Mouse (Mus musculus) lung, adult 2 months (tissue): Measurements from ENCODE around the gene Zdhhc14.

Source experiments
- CTCF ChIP-seq: fragments of 200-500 bp; IDR thresholded peaks from 2 replicates; pipeline ENCODE4 v1.5.1; 2011; ENCODE audit warnings: mild to moderate bottlenecking, low read length, control low read depth; ENCODE audit not compliant: insufficient read depth
- POLR2A ChIP-seq: fragments of 200-500 bp; IDR thresholded peaks from 2 replicates; pipeline ENCODE4 v1.6.1; 2011; ENCODE audit warnings: low read depth, mild to moderate bottlenecking, control low read depth, low read length, borderline replicate concordance; ENCODE audit errors: extremely low read depth

- TF ChIP-seq CTCF, result no peak
- TF ChIP-seq POLR2A, result no peak
Measured at GRCm38 (mm10) chr17:5629651-5630050, 137.3 kb downstream of the Zdhhc14 start.
